Mouse (Mus musculus) brain, adult 2 months (tissue): ENCODE results near the gene Pde4b.
"Not testable (repeated sequence)": the region's sequence is repeated elsewhere in the genome, so short reads cannot be mapped to it uniquely, and the experiment has no call there.

Experiments used
- DNase-seq: peaks from one replicate; pipeline ENCODE4 v3.0.0; 2011; ENCODE audit warnings: low read depth, low spot score

The Pde4b gene

GRCm38 (mm10) chr4:102087091-102087565 lies at the start of gene Pde4b:
Gene Pde4b, plus strand, starts transcription at chr4:102087543.
- DNase-seq: peak; percentile 47

- no peak for DNase-seq
These were observed 47.2 kb upstream of the Pde4b start for GRCm38 (mm10) chr4:102040190-102040589.

DNA sequence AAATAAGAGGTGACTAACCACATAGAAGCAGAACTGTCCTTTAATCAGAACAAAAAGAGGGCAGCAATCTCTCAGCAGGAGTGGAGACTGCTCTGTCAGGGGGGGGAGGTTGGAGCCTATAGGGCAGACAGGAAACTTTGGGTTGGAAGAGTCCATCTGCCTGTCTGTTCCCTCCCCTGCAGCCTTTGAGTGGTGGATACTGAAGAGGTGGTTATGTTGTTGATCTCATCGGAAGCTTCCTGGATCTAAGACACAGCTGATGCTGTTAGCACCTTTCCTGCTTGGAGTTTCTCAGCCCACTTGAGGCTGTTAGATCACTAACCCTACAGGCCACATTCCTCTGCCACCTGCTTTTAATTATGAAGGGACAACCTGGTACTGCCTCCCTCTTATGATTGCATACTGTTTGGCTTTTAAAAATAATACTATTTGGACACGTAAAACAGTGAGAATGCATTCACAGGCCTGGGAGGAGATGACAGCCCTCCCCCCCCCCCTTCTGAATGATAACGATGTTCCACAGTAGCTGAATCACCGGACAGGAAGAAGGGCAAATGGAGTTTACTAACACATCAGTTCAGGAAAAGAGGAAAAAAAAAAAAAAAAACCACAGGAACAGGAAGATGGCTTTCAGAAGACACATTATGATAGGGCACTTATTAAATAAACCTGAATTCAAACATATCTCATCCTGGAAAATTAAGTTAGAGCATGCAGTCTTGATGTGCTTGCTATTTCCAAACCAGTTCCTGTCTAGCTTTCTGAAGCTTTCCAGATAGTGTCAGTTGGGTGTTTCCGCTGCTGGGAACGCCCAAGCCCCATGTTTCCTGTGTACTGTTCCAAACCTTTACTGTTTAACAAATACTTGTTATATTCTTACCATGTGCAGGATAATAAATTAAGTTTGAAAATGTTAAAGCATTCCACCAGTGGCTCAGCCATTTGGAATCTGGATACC lies 41.9 kb upstream of the Pde4b start:
- DNase-seq: no peak

DNA sequence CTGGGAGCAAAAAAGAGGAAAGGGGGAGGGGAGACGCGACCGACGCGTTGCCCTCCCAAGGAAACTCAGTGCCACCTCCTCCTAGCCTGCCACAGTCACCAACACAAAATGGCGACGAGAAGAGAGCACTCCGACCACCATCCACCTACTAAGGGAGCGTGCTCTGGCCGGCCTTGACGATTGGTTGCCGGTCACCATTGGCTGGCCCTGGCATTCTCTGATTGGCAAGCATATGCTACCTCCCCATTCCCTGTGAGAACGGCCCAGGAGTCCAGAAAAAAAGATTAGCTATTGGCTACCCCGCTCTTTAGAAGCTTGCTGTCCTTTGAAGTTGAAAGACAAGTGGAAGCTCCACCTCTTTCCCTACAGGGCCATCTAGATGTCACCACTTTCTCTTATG lies 38.0 kb upstream of the Pde4b start:
- DNase-seq: not testable (repeated sequence)

- no peak for DNase-seq
These were observed 26.0 kb upstream of the Pde4b start for GRCm38 (mm10) chr4:102061322-102061721.

GRCm38 (mm10) chr4:102069314-102069713 lies 18.0 kb upstream of the Pde4b start:
- DNase-seq: no peak

DNA sequence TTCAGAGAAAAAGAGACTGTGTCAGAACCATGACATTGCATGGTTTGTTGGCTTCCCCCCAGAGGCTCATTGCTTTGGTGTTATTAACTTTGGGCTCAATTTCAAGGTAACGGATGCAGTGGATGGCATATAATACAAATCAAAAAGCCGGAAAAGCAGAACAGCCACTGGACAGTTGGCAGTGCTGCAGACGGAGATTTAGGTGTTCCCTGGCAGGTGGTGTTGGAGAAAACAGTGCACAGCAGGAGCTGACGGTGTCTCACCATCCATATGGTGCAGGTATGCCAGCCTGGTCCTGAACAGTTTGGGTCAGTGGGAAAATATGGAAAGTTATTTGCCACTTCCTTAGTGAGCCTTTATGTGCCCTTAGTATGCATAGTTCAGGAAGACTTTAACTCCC lies 1.0 kb upstream of the Pde4b start:
- peak; percentile 80 for DNase-seq

GRCm38 (mm10) chr4:102087566-102088234 lies 357 bp downstream of the Pde4b start:
- peak; percentile 81 for DNase-seq

- peak; percentile 76 for DNase-seq
These were observed 1.0 kb downstream of the Pde4b start for GRCm38 (mm10) chr4:102088235-102088867.

- peak; percentile 77 for DNase-seq
These were observed 8.5 kb downstream of the Pde4b start for GRCm38 (mm10) chr4:102095851-102096250.

GRCm38 (mm10) chr4:102102241-102102640 lies 14.9 kb downstream of the Pde4b start:
- DNase-seq: peak; percentile 76

GRCm38 (mm10) chr4:102104534-102105014 lies 17.2 kb downstream of the Pde4b start:
- DNase-seq: peak; percentile 94

GRCm38 (mm10) chr4:102106771-102107170 lies 19.4 kb downstream of the Pde4b start:
- DNase-seq: peak; percentile 98

DNA sequence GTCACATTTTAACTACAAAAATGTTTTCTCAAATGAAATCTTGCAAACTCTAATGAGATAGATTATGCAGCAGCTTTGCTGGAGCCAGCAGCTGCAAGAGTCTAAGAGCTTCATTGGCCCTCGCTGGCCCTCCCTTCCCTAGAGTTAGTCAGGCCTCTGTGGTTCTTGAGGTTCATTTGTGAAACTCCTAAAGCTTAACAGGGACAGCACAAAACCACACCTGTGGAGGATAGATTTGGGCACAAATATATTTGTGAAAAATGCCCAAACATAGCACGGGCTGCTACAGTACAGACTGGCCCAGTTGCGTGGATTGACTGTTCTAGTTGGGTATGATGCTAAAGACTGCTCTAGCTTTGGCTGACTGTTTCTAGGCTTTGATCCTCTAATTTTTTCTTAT lies 32.1 kb downstream of the Pde4b start:
- no peak for DNase-seq

DNA sequence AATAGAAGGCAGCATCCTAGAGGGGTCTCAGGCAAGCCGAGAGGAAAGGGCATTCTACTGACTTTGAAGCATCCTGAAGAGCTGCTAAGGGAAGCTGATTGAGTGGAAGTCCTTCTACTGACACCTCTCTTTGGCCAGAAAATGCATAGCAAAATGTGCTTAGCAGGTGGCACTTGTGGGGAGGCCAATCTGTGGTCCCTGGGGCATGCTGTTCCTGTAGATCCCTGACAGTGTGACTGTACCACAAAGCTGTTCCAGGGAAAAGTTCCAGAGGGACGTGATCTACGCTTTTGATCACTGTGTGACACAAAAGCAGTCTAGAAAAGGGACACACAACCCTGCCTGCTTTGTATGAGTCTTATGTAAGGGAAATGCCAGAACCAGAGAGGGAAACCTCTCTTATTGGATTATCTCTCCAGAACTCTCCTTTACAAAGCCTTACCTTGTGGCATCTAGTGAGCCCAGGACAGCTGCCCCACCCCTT lies 49.1 kb downstream of the Pde4b start:
- DNase-seq: peak; percentile 65

- no peak for DNase-seq
These were observed 51.0 kb downstream of the Pde4b start for GRCm38 (mm10) chr4:102138346-102138745.

DNA sequence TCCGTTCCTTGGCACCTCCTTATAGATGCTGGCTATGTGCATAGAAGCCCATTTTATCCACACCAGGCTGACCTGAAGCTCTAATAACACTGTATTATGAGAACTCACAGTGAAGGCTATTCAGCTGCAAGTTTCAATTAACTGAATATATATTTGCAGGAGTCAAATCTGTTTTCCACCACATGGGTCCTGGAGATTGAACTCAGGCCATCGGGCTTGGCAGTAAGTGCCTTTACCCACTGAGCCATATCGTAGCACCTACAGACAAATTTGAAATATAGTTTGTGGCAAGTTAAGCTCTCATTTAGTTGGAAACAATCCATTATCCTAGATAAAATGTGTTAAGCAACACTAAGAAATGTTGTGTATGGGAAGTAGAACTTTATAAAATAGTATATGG lies 53.9 kb downstream of the Pde4b start:
- peak; percentile 67 for DNase-seq

- DNase-seq: peak; percentile 95
These were observed 61.4 kb downstream of the Pde4b start for GRCm38 (mm10) chr4:102148766-102149165.

GRCm38 (mm10) chr4:102159178-102159577 lies 71.8 kb downstream of the Pde4b start:
- no peak for DNase-seq

GRCm38 (mm10) chr4:102171636-102172035 lies 84.3 kb downstream of the Pde4b start:
- DNase-seq: peak; percentile 73

DNA sequence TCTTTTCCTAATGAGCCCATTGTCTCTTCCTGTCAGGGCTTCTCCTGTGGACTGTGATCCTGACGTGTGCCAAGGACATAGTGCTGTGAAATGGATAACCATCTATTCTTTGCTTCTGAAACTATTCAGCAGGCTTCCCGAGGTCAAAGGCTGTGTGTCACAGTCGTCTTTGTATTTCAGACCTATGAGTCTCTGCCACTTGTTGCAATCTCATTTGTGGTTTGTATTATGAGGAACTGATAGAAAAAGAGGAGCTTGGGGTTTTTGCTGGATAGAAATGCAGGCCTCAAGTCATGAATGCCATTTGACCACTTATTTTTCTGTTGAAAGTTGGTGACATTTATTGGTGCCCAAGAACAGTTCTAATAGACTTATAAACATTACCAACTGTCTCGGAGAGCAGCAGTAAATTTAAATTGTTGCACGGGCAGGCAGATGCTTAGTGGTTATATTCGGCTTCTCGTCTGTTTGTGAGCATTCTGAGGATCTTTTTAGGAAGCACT lies 85.4 kb downstream of the Pde4b start:
- peak; percentile 48 for DNase-seq
